Mouse (Mus musculus): ENCODE data around the gene C1ql1.

DNA sequence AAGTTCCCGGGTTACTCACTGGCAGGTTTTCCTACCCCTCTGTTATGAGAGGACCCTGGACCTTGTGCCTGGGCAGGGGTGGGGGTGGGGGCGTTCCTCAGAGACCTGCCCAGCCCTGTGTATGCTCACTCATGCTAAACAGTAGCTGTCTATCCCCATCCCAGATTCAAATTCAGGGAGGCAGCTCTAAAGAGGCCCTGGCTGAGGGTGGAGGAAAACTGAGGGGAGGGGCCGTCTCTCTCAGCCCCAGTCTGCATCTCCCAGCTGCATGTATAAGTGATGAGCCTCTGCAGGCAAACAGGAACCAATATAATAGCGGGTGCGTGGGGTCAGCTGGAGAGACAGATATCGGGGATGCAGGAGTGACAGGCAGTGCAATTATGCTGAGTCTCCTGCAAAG, 6.4 kb upstream of the C1ql1 start:
- TF ChIP-seq CTCF (IDR thresholded peaks at IDR 0.05; ENCODE audit: control insufficient read depth, insufficient read depth, insufficient read length) (no peak), USF1 (IDR thresholded peaks at IDR 0.05; ENCODE audit: low read depth) (no peak), CEBPB (IDR thresholded peaks at IDR 0.05; ENCODE audit: low read depth) (no peak), MAX (IDR thresholded peaks at IDR 0.05) (no peak)

Measured in C2C12 (cell line).